9 mouse cellular contexts compared by ENCODE assay signal in the genomic region with DNA sequence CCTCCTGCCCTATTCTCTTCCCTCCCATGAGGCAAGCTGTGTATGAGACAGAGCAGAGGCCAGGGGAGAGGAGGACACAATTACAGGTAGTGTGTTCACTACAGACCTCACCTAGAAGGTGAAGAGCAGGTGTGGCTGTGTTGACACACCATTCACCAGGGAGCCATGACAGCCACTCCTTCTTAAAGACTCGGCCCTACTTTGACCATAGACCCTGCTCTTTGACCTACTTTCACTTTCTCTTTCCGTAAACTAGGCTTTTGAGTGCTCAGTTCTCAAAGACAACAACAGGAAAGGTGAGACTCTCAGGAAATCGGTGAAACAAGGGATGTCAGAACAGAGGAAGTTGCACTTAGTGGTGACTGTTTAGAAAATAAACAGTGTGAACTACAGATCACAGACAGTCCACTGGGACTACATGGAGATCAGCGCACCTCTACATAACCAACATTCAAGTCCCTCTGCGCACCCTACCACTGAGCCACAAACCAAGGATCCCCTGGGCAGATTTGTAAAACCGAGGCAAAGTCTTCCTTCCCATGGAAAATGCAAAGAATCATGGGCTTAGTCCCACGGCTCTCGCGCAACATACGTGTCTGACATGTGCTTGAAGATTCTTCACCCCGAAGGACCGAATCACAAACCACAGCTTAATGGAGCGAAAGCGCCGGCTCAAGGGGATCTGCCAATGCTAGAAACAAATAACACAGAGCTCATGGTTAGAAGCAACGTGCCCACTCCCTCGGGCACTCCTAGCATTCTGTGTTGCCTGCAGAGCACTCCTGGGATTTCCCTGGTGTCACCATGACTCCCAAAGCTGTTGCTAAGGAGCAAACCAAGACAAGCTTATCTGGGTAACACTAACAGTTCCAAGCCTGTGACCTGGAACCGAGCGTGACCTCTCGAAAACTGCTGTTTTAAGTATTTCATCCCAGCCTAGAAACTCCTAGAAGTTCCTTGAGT. TPM values are rescaled to one million over a fixed set of nuclear protein-coding genes. Genes with fewer than 3 reads are reported as not detected.
A peak's percentile ranks its signal among the peaks of the same experiment; 100 is the strongest.
DNase-seq lines count a peak whose midpoint lies in the region; ATAC-seq and TF ChIP-seq lines count a peak whose summit lies in the region.
"Had no signal": no experiment of that assay in that cellular context is flagged by ENCODE, and none has a peak within 500 bp of the region (broad histone marks: within the 10 kb centered on the region; RNA-seq: fewer than 3 reads in every experiment).

No protein-coding gene starts in this region.

- intact Hi-C loops in gastrocnemius, adult 2 months (cut with DNase I): loop anchor here (5.0 kb wide), 1 partner anchor 185 kb away; a partner anchor contains a TSS
- intact Hi-C loops in gastrocnemius, postnatal 14 days (cut with DNase I; ENCODE audit: low total_unique reads): loop anchor here (10.0 kb wide), 2 partner anchors 67 to 187 kb away; a partner anchor contains a TSS

- no peaks in the 10 kb centered on the region for H3K36me3 ChIP-seq in liver, embryonic 13.5 days
- no peaks in the 10 kb centered on the region for H3K36me3 ChIP-seq in hindbrain, embryonic 10.5 days
- no peaks in the 10 kb centered on the region for H3K36me3 ChIP-seq in forebrain, embryonic 10.5 days (replicated peaks)

- peak overlapping the region; percentile 38 for H3K4me2 ChIP-seq in liver, embryonic 13.5 days

- H3K9ac ChIP-seq in liver, embryonic 13.5 days: no peak overlapping the region

- H3K4me1 ChIP-seq in liver, embryonic 13.5 days (replicated peaks): peaks cover 26% of the 10 kb centered on the region
- H3K4me1 ChIP-seq in hindbrain, embryonic 10.5 days (replicated peaks): peaks cover 4% of the 10 kb centered on the region; the same call in 1 of the 2 replicates
- 0 out of 2 replicates have a peak, but pooled peaks cover 9% of the 10 kb centered on the region for H3K4me1 ChIP-seq in forebrain, embryonic 10.5 days

- DNase-seq in gastrocnemius, adult 2 months: no peak
- DNase-seq in gastrocnemius, postnatal 14 days: no peak
- peak; percentile 10 for DNase-seq in right cerebral cortex, postnatal 14 days
- DNase-seq in right cerebral cortex, adult 2 months (ENCODE audit: low spot score in 2 of 2): no peak
- DNase-seq in liver, embryonic 13.5 days: no peak
- peak; percentile 37 for DNase-seq in thymus, postnatal 4 days
- no peak for DNase-seq in hindbrain, embryonic 10.5 days (ENCODE audit: low spot score)
- no peak for DNase-seq in forebrain, embryonic 10.5 days (ENCODE audit: extremely low spot score, low spot score)
- DNase-seq: gastrocnemius, postnatal 36 days had no signal

- H3K9me3 ChIP-seq in liver, embryonic 13.5 days (replicated peaks): no peaks in the 10 kb centered on the region
- H3K9me3 ChIP-seq in hindbrain, embryonic 10.5 days: no peaks in the 10 kb centered on the region
- no peaks in the 10 kb centered on the region for H3K9me3 ChIP-seq in forebrain, embryonic 10.5 days

- 68% methylated on average over 20 of the region's 20 CpGs for WGBS in liver, embryonic 13.5 days (ENCODE audit: insufficient replicate concordance)
- WGBS in hindbrain, embryonic 10.5 days: 82% methylated on average over 20 of the region's 20 CpGs
- WGBS in forebrain, embryonic 10.5 days: 87% methylated on average over 20 of the region's 20 CpGs

- TF ChIP-seq CTCF in gastrocnemius, adult 2 months (IDR thresholded peaks at IDR 0.05): no peak

- peak overlapping the region; percentile 38; the same call in 1 of the 2 replicates for H3K27ac ChIP-seq in gastrocnemius, adult 2 months
- no peak overlapping the region for H3K27ac ChIP-seq in liver, embryonic 13.5 days
- no peak overlapping the region for H3K27ac ChIP-seq in hindbrain, embryonic 10.5 days
- no peak overlapping the region for H3K27ac ChIP-seq in forebrain, embryonic 10.5 days

- ATAC-seq in liver, embryonic 13.5 days (ENCODE audit: low read depth): 0 out of 2 replicates have a peak, but pooled peaks have one; percentile 30

- H3K4me3 ChIP-seq in gastrocnemius, adult 2 months: no peak overlapping the region
- H3K4me3 ChIP-seq in liver, embryonic 13.5 days (replicated peaks): no peak overlapping the region; the same call in 1 of the 2 replicates
- no peak overlapping the region for H3K4me3 ChIP-seq in hindbrain, embryonic 10.5 days
- H3K4me3 ChIP-seq in forebrain, embryonic 10.5 days: no peak overlapping the region

- 0 out of 2 replicates have a peak, but pooled peaks cover 3% of the 10 kb centered on the region for H3K27me3 ChIP-seq in liver, embryonic 13.5 days
- H3K27me3 ChIP-seq in hindbrain, embryonic 10.5 days (ENCODE audit: insufficient read depth, poor library complexity, severe bottlenecking): no peaks in the 10 kb centered on the region
- peaks cover 10% of the 10 kb centered on the region; the same call in 1 of the 2 replicates for H3K27me3 ChIP-seq in forebrain, embryonic 10.5 days (ENCODE audit: poor library complexity, severe bottlenecking)

RNA-seq across cellular contexts. Expression of a gene that starts 21.5 kb away (rescaled TPM):
- 1 to 10 TPM in 1 of 2 experiments, under 1 TPM in 1; 0.15 to 1.0 TPM for total RNA-seq in gastrocnemius, adult 2 months (2021)
- total RNA-seq in gastrocnemius, postnatal 14 days (2021): 1 to 10 TPM in 1 of 2 experiments, under 1 TPM in 1; 0.37 to 1.5 TPM
- 7.4 and 8.0 TPM in 2 replicates for polyA plus RNA-seq in liver, embryonic 13.5 days (2015; fragmentation: Nextera tagmentation; extraction: Ambion mirVana)
- 0.62 and 2.1 TPM in 2 replicates for polyA plus RNA-seq in hindbrain, embryonic 10.5 days (2016; fragmentation: Nextera tagmentation; extraction: Ambion mirVana)
- polyA plus RNA-seq in forebrain, embryonic 10.5 days (2016; fragmentation: Nextera tagmentation; extraction: Ambion mirVana): 0.31 and 0.42 TPM in 2 replicates

RNA-seq across cellular contexts. Expression of a gene that starts 45.4 kb away (rescaled TPM):
- total RNA-seq in gastrocnemius, adult 2 months (2021): not detected
- under 1 TPM in 1 of 2 experiments, not detected in 1; 0.21 TPM for total RNA-seq in gastrocnemius, postnatal 14 days (2021)
- 63.7 and 72.8 TPM in 2 replicates for polyA plus RNA-seq in liver, embryonic 13.5 days (2015; fragmentation: Nextera tagmentation; extraction: Ambion mirVana)
- polyA plus RNA-seq in hindbrain, embryonic 10.5 days (2016; fragmentation: Nextera tagmentation; extraction: Ambion mirVana): 0.58 and 1.4 TPM in 2 replicates
- 3.1 TPM in 2 replicates for polyA plus RNA-seq in forebrain, embryonic 10.5 days (2016; fragmentation: Nextera tagmentation; extraction: Ambion mirVana)
- total RNA-seq: gastrocnemius, postnatal 36 days had no signal

Comparison
In these comparisons a context has a peak if more than half of its experiments do, and no peak if none do; other contexts are left out.
1. DNase-seq: peak in right cerebral cortex, postnatal 14 days (single experiment) and thymus, postnatal 4 days (single experiment); none in gastrocnemius, adult 2 months (single experiment), gastrocnemius, postnatal 14 days (single experiment), right cerebral cortex, adult 2 months (0 of 2), liver, embryonic 13.5 days (single experiment), hindbrain, embryonic 10.5 days (single experiment) and forebrain, embryonic 10.5 days (single experiment).
2. RNA of a gene that starts 45.4 kb away (polyA plus RNA-seq): 63.7 to 72.8 TPM in liver, embryonic 13.5 days; 3.1 TPM in forebrain, embryonic 10.5 days and 0.58 to 1.4 TPM in hindbrain, embryonic 10.5 days; every median in the first group is over 10 times any median in the second.